Mouse (Mus musculus): ENCODE measurements around the gene Maged1. TPM values are rescaled to one million over a fixed set of nuclear protein-coding genes. Genes with fewer than 3 reads are reported as not detected.
A peak's percentile ranks its signal among the peaks of the same experiment; 100 is the strongest.

Gene Maged1
- 610 and 614 TPM in 2 replicates for polyA plus RNA-seq (2015; fragmentation: Nextera tagmentation; extraction: Ambion mirVana)

- Histone ChIP-seq H3K9ac (peak within 1 kb of the TSS; percentile 78), H3K4me3 (peak within 1 kb of the TSS; percentile 59), H3K4me1 (peaks cover 11% of the 10 kb centered on the region), H3K36me3 (peaks cover 27% of the 10 kb centered on the region), H3K27ac (peak within 1 kb of the TSS; percentile 83), H3K4me2 (peak within 1 kb of the TSS; percentile 54), H3K9me3 (no peaks in the 10 kb centered on the region), H3K27me3 (no peaks in the 10 kb centered on the region; the same call in 1 of the 2 replicates)
- peak; percentile 92 for ATAC-seq (ENCODE audit: borderline replicate concordance, extremely low read depth, low FRiP score, low TSS enrichment)
- 19% methylated on average over 32 of the region's 32 CpGs for WGBS
These were observed at the start of gene Maged1 for GRCm38 (mm10) chrX:94541918-94542355. Gene Maged1 (minus strand): TSS chrX:94542143.

- no peak for ATAC-seq (ENCODE audit: borderline replicate concordance, extremely low read depth, low FRiP score, low TSS enrichment)
- no peak overlapping the region for H3K27ac ChIP-seq
- 64% methylated on average over 1 of the region's 1 CpGs for WGBS
- no peaks in the 10 kb centered on the region for H3K36me3 ChIP-seq
- H3K4me2 ChIP-seq = no peak overlapping the region
- H3K4me1 ChIP-seq = no peaks in the 10 kb centered on the region
- no peak overlapping the region for H3K4me3 ChIP-seq
- no peaks in the 10 kb centered on the region; the same call in 1 of the 2 replicates for H3K27me3 ChIP-seq
- H3K9me3 ChIP-seq = no peaks in the 10 kb centered on the region
- H3K9ac ChIP-seq = no peak overlapping the region
These were observed 38.3 kb upstream of the Maged1 start for GRCm38 (mm10) chrX:94580251-94580650.

- Histone ChIP-seq H3K9ac (no peak overlapping the region), H3K4me1 (no peaks in the 10 kb centered on the region), H3K4me2 (no peak overlapping the region), H3K27me3 (no peaks in the 10 kb centered on the region; the same call in 1 of the 2 replicates), H3K36me3 (no peaks in the 10 kb centered on the region), H3K9me3 (no peaks in the 10 kb centered on the region), H3K4me3 (no peak overlapping the region), H3K27ac (no peak overlapping the region)
- 71% methylated on average over 2 of the region's 2 CpGs for WGBS
- ATAC-seq (ENCODE audit: borderline replicate concordance, extremely low read depth, low FRiP score, low TSS enrichment) = no peak
These were observed 22.8 kb upstream of the Maged1 start for GRCm38 (mm10) chrX:94564694-94565093.

GRCm38 (mm10) chrX:94562392-94562791 is 20.4 kb upstream of the Maged1 start:
- ATAC-seq (ENCODE audit: borderline replicate concordance, extremely low read depth, low FRiP score, low TSS enrichment) = no peak
- Histone ChIP-seq H3K4me2 (no peak overlapping the region), H3K27me3 (no peaks in the 10 kb centered on the region; the same call in 1 of the 2 replicates), H3K27ac (no peak overlapping the region), H3K4me3 (no peak overlapping the region), H3K9ac (no peak overlapping the region), H3K36me3 (no peaks in the 10 kb centered on the region), H3K4me1 (no peaks in the 10 kb centered on the region), H3K9me3 (no peaks in the 10 kb centered on the region)
- WGBS = 9% methylated on average over 5 of the region's 5 CpGs

GRCm38 (mm10) chrX:94548227-94548626 is 6.3 kb upstream of the Maged1 start:
- Histone ChIP-seq H3K4me3 (no peak overlapping the region), H3K27me3 (peaks cover 7% of the 10 kb centered on the region; the same call in 1 of the 2 replicates), H3K4me2 (no peak overlapping the region), H3K9me3 (no peaks in the 10 kb centered on the region), H3K27ac (no peak overlapping the region), H3K36me3 (no peaks in the 10 kb centered on the region), H3K9ac (no peak overlapping the region), H3K4me1 (no peaks in the 10 kb centered on the region)
- WGBS = 62% methylated on average over 3 of the region's 3 CpGs
- ATAC-seq (ENCODE audit: borderline replicate concordance, extremely low read depth, low FRiP score, low TSS enrichment) = no peak

- H3K27ac ChIP-seq = no peak overlapping the region
- peaks cover 4% of the 10 kb centered on the region; the same call in 1 of the 2 replicates for H3K27me3 ChIP-seq
- ATAC-seq (ENCODE audit: borderline replicate concordance, extremely low read depth, low FRiP score, low TSS enrichment) = no peak
- WGBS = 60% methylated on average over 3 of the region's 3 CpGs
- H3K9me3 ChIP-seq = no peaks in the 10 kb centered on the region
- H3K4me3 ChIP-seq = no peak overlapping the region
- no peak overlapping the region for H3K9ac ChIP-seq
- peaks cover 6% of the 10 kb centered on the region; the same call in 1 of the 2 replicates for H3K4me1 ChIP-seq
- H3K36me3 ChIP-seq = no peaks in the 10 kb centered on the region
- H3K4me2 ChIP-seq = no peak overlapping the region
These were observed 4.0 kb upstream of the Maged1 start for GRCm38 (mm10) chrX:94545941-94546340.

- no peaks in the 10 kb centered on the region for H3K9me3 ChIP-seq
- peaks cover 9% of the 10 kb centered on the region for H3K4me1 ChIP-seq
- no peak overlapping the region for H3K27ac ChIP-seq
- WGBS = 30% methylated on average over 1 of the region's 1 CpGs
- no peak overlapping the region for H3K9ac ChIP-seq
- peaks cover 4% of the 10 kb centered on the region; the same call in 1 of the 2 replicates for H3K27me3 ChIP-seq
- H3K4me2 ChIP-seq = no peak overlapping the region
- no peak for ATAC-seq (ENCODE audit: borderline replicate concordance, extremely low read depth, low FRiP score, low TSS enrichment)
- peaks cover 2% of the 10 kb centered on the region; the same call in 1 of the 2 replicates for H3K36me3 ChIP-seq
- no peak overlapping the region for H3K4me3 ChIP-seq
These were observed 3.0 kb upstream of the Maged1 start for GRCm38 (mm10) chrX:94544923-94545322.

GRCm38 (mm10) chrX:94542536-94542935 is 593 bp upstream of the Maged1 start:
- H3K4me1 ChIP-seq = peaks cover 11% of the 10 kb centered on the region
- H3K9me3 ChIP-seq = no peaks in the 10 kb centered on the region
- H3K9ac ChIP-seq = peak overlapping the region; percentile 37
- peak overlapping the region; percentile 54 for H3K4me2 ChIP-seq
- H3K4me3 ChIP-seq = peak overlapping the region; percentile 59
- peaks cover 21% of the 10 kb centered on the region for H3K36me3 ChIP-seq
- 30% methylated on average over 9 of the region's 9 CpGs for WGBS
- H3K27me3 ChIP-seq = no peaks in the 10 kb centered on the region; the same call in 1 of the 2 replicates
- ATAC-seq (ENCODE audit: borderline replicate concordance, extremely low read depth, low FRiP score, low TSS enrichment) = no peak
- peak overlapping the region; percentile 66; the same call in 1 of the 2 replicates for H3K27ac ChIP-seq

- H3K9me3 ChIP-seq = no peaks in the 10 kb centered on the region
- H3K27ac ChIP-seq = peak overlapping the region; percentile 83
- no peaks in the 10 kb centered on the region; the same call in 1 of the 2 replicates for H3K27me3 ChIP-seq
- H3K36me3 ChIP-seq = peaks cover 30% of the 10 kb centered on the region
- peak overlapping the region; percentile 59 for H3K4me3 ChIP-seq
- H3K4me1 ChIP-seq = peaks cover 11% of the 10 kb centered on the region
- peak overlapping the region; percentile 49 for H3K4me2 ChIP-seq
- WGBS = 14% methylated on average over 25 of the region's 25 CpGs
- ATAC-seq (ENCODE audit: borderline replicate concordance, extremely low read depth, low FRiP score, low TSS enrichment) = peak; percentile 4; the same call in 1 of the 2 replicates
- peak overlapping the region; percentile 78 for H3K9ac ChIP-seq
These were observed 737 bp downstream of the Maged1 start for GRCm38 (mm10) chrX:94541206-94541605.

GRCm38 (mm10) chrX:94540341-94541201 is 1.4 kb downstream of the Maged1 start:
- peak; percentile 40 for ATAC-seq (ENCODE audit: borderline replicate concordance, extremely low read depth, low FRiP score, low TSS enrichment)
- WGBS = 15% methylated on average over 32 of the region's 37 CpGs
- peaks cover 11% of the 10 kb centered on the region for H3K4me1 ChIP-seq

GRCm38 (mm10) chrX:94534346-94534745 is 7.6 kb downstream of the Maged1 start:
- H3K27ac ChIP-seq = no peak overlapping the region
- H3K4me3 ChIP-seq = no peak overlapping the region
- no peaks in the 10 kb centered on the region for H3K4me1 ChIP-seq
- WGBS = 46% methylated on average over 2 of the region's 2 CpGs
- H3K9me3 ChIP-seq = no peaks in the 10 kb centered on the region
- H3K36me3 ChIP-seq = peaks cover 30% of the 10 kb centered on the region
- no peak overlapping the region for H3K9ac ChIP-seq
- no peak overlapping the region for H3K4me2 ChIP-seq
- no peak for ATAC-seq (ENCODE audit: borderline replicate concordance, extremely low read depth, low FRiP score, low TSS enrichment)
- no peaks in the 10 kb centered on the region for H3K27me3 ChIP-seq

More at GRCm38 (mm10) chrX:94540341-94541201, 1.4 kb downstream of the Maged1 start:
- Histone ChIP-seq H3K4me3 (peak overlapping the region; percentile 59), H3K9me3 (no peaks in the 10 kb centered on the region), H3K27me3 (no peaks in the 10 kb centered on the region; the same call in 1 of the 2 replicates), H3K36me3 (peaks cover 35% of the 10 kb centered on the region), H3K27ac (peak overlapping the region; percentile 83), H3K4me2 (peak overlapping the region; percentile 49), H3K9ac (peak overlapping the region; percentile 78)

- WGBS = 75% methylated on average over 3 of the region's 3 CpGs
- no peaks in the 10 kb centered on the region; the same call in 1 of the 2 replicates for H3K27me3 ChIP-seq
- H3K4me1 ChIP-seq = no peaks in the 10 kb centered on the region
- no peak overlapping the region for H3K9ac ChIP-seq
- no peak for ATAC-seq (ENCODE audit: borderline replicate concordance, extremely low read depth, low FRiP score, low TSS enrichment)
- no peaks in the 10 kb centered on the region; the same call in 1 of the 2 replicates for H3K36me3 ChIP-seq
- H3K4me2 ChIP-seq = no peak overlapping the region
- H3K9me3 ChIP-seq = no peaks in the 10 kb centered on the region
- no peak overlapping the region for H3K4me3 ChIP-seq
- H3K27ac ChIP-seq = no peak overlapping the region
These were observed 11.6 kb downstream of the Maged1 start for GRCm38 (mm10) chrX:94530301-94530700.
